Mouse (Mus musculus) heart, postnatal 0 days (tissue): ENCODE results near the gene Htra2.

Source experiments
- CTCF ChIP-seq: IDR thresholded peaks from 2 replicates; pipeline ENCODE4 v1.5.1; 2016; ENCODE audit warnings: antibody characterized with exemption, control low read depth, low read depth
- EP300 ChIP-seq: IDR thresholded peaks from 2 replicates; pipeline ENCODE4 v1.6.1; 2016; ENCODE audit warnings: antibody characterized with exemption, low read depth

- TF ChIP-seq CTCF (no peak), EP300 (no peak)
Observed at GRCm38 (mm10) chr6:83013444-83013843, 41.6 kb downstream of the Htra2 start.
